Mouse (Mus musculus) adrenal gland, adult (tissue): Measurements from ENCODE around the gene Brip1.

Source experiments
- DNase-seq, 2 experiments: peaks; one replicate each; pipeline ENCODE4 v3.0.0; 2022 to 2023; ENCODE audit warnings: low spot score in 1 of 2; ENCODE audit not compliant: inconsistent age in 2 of 2

Brip1 gene

DNA sequence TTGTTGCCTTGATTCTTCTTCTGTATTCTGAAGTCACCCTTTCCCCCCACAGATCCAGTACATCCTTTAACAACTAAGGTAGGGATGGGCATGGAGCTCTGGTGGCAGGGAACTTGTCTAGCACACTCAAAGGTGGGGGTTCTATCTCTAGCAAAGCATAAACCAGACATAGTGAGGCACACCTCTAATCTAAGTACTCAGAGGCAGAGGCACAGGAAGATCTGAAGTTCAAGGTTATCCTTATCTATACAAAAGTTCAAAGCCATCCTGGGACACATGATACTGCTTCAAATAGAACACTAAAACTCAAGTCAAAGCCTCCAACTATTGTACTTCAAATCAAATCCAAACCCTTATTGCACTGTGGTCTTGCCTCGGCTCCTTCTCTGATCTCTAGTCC, 85.0 kb downstream of the Brip1 start:
- no peak for DNase-seq

- no peak for DNase-seq
These were observed 93.7 kb downstream of the Brip1 start for GRCm38 (mm10) chr11:86107276-86107675.

DNA sequence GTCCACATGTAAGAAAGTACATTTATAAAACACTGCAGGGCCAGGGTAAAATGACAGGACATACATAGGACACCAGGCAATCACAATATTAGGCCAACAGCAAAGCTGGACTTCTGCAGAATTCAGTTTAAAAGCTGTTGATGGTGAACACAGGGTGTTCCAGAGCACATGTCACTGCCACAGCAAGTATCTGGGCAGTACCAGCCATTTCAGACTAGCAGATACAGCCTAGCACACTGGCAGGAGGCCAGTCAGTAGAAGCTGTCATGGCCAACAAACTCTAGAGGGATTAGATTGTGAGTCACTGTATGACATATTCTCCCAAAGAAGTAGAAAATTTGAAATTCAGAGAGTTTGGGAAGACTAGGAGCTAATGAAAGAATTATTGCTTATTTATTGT, 94.4 kb downstream of the Brip1 start:
- peak; percentile 59 to 73 for DNase-seq

- DNase-seq, result peak in 1 of 2 experiments; percentile 31
These were observed 99.8 kb downstream of the Brip1 start for GRCm38 (mm10) chr11:86101191-86101590.

- no peak for DNase-seq
These were observed 101.7 kb downstream of the Brip1 start for GRCm38 (mm10) chr11:86099341-86099740.

- DNase-seq, result no peak
These were observed 112.2 kb downstream of the Brip1 start for GRCm38 (mm10) chr11:86088815-86089214.

GRCm38 (mm10) chr11:86084522-86084921, 116.5 kb downstream of the Brip1 start:
- DNase-seq, result no peak

- no peak for DNase-seq
These were observed 123.0 kb downstream of the Brip1 start for GRCm38 (mm10) chr11:86078025-86078424.

- DNase-seq, result no peak
These were observed 124.0 kb downstream of the Brip1 start for GRCm38 (mm10) chr11:86076966-86077365.

GRCm38 (mm10) chr11:86076403-86076802, 124.6 kb downstream of the Brip1 start:
- no peak for DNase-seq

DNA sequence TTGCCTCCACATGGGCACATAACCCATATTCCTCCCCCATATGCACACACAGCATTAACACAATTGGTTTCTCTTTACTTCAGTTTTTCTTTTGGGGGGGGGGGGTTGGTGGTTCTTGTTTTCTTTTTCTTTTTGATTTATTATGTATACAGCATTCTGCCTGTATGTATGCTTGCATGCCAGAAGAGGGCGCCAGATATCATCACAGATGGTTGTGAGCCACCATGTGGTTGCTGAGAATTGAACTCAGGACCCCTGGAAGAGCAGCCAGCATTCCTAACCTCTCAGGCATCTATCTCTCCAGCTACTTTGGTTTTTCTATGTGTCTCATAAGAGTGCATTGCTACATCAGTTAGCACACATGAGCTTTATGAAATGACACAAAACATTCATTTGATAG, 125.6 kb downstream of the Brip1 start:
- no peak for DNase-seq

DNA sequence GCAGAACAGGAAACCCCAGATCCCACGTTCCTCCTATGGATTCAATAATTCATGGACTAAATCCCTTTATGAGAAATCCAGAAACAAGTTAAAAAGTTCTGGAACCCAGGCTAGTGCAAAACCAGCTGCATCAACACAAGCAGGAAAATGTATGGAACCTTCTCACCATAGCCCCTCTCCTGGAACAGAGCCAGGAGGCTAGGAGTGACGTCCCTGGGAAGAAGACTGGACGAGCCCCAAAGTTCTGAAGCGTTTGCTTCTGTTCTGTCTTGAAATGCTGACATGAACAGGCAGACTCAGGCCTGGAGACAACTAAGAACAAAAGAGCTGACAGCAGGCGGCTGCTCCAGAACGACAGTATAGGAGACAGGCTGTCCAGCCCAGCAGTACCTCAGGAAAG, 132.3 kb downstream of the Brip1 start:
- no peak for DNase-seq

GRCm38 (mm10) chr11:86067154-86067553, 133.8 kb downstream of the Brip1 start:
- peak in 1 of 2 experiments; percentile 33 for DNase-seq

DNA sequence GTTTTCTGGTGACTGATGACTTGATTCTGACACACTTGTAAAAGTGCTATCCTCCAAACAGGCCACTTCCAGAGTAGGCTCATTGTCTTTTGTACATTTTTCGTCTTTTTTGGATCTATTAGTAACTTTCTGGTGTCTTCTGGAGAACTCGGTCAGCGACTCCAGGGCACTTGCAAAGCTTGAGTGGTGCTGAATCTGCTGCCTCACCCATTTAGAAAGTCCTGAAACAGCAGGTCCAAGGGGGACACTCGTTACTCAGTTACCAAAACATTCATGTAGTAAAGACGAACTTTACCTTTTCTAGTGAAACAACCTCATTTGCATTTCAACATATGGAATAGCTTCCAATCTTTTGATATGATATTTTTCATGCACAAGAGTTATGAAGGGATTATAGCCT, 136.1 kb downstream of the Brip1 start:
- no peak for DNase-seq

GRCm38 (mm10) chr11:86061243-86061642, 139.8 kb downstream of the Brip1 start:
- DNase-seq, result no peak

DNA sequence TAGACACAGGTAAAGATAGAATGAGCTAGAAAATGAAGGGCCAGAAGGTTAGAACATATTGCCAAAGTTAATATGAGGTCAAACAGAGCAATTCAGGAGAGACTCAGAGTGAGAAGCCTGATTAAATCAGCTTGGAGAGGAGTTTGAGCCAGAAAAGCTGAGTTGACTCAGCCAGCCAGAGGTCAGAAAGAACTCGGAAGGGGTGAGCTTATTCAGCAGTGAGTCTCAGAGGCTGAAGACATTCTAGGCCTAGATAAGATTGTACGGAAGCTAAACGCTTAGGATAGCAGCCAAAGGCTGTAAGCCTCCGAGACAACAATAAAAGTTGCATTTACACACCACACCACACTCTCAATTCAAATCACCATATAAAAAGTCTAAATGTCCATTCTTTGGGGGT, 141.9 kb downstream of the Brip1 start:
- peak; percentile 39 to 74 for DNase-seq

DNA sequence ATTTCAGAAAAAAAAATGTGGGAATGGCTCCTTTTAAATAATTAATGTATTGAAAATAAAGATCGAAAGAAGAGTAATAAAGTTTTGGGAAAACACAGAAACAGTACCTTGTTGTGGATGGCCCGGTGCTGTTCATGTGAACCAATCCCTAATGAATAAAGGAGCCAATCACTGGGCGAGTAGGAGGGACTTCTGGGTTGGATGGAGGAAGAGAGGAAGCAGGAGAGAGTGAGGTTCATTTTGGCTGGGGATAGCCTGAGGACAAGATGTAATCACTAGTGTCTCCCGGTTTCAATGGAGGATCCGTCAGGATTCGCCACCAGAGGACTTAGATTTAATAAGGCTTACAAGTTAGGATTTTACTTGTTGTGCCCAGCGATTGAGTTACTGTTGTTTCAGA, 145.2 kb downstream of the Brip1 start:
- DNase-seq, result no peak

- DNase-seq, result no peak
These were observed 149.6 kb downstream of the Brip1 start for GRCm38 (mm10) chr11:86051383-86051782.

GRCm38 (mm10) chr11:86050430-86051280, 150.3 kb downstream of the Brip1 start:
- DNase-seq, result peak; percentile 47 to 71

DNA sequence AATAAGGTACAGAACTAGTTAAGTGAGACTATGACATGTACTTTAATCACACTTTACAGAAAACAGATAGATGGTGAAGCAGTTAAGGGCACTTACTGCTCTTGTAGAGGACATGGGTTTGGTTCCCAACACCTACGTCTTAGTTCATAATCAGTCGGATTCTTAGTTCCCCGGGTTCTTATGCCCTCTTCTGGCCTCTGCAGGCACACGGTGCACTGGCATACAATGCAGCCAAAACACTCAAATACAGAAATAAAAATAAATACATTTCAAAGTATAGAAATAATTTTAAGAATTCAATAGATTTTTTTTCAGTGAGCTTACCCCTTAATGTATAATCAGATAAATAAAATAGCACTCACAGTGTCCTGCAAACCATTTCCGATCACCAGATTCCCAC, 161.0 kb downstream of the Brip1 start:
- DNase-seq, result no peak

- no peak for DNase-seq
These were observed 161.6 kb downstream of the Brip1 start for GRCm38 (mm10) chr11:86039355-86039754.

GRCm38 (mm10) chr11:86038701-86039100, 162.3 kb downstream of the Brip1 start:
- no peak for DNase-seq

GRCm38 (mm10) chr11:86032910-86033309, 168.1 kb downstream of the Brip1 start:
- DNase-seq, result no peak
